Mouse (Mus musculus) heart, postnatal 25 days (tissue): ENCODE data around the gene Tdgf1. TPM values are rescaled to one million over a fixed set of nuclear protein-coding genes. Genes with fewer than 3 reads are reported as not detected.

Experiments
- DNase-seq: peaks from one replicate; pipeline ENCODE4 v3.0.0; 2022; ENCODE audit warnings: low spot score
- intact Hi-C: fragments of 180-260 bp; cut with DNase I; formaldehyde crosslinking; loops from one replicate; pipeline ENCODE4 v1.15.1; 2025
- total RNA-seq, 2 experiments: library from RNA; stranded (reverse); gene quantifications; 2 replicates each; pipeline ENCODE4 v1.2.3; 2021

Tdgf1 gene
- total RNA-seq, 2 experiments from 2014 or later = not detected

DNA sequence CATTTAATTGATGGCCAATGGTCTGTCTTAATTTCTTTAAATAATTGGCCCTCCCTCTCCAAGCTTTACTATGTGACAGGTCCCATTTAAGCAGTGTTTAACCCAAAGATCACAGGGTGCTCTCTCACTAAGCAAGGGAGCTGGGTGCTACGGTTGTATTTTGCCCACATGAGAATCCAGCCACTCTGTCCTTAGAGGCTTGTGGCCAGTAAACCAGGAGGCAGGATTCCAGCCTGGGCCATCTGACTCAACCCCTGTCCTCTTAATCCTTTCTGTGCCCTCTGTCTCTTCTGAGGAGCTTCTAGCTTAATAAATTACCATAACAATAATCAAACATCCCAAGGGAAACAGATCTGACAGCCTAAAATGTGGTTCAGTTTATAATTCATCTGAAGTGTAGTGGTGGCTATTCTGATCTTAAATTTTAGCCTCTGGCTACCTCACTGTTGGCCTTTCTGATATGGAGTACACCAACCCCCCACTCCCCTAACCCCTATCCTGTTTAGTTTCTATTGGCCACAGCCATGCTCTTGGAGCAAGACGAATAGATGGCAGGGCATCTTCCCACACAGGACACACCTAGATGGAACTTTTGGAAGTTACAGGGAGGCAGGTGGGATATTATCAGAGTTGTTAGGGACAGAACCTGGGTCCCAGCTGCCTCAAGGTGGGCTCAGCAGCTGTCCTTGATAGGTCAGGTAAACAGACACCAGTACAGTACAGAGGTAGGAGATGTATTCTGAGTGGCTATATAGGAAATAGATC is 8.9 kb upstream of the Tdgf1 start:
- intact Hi-C loops = loop anchor here (2.0 to 5.0 kb wide), 2 partner anchors 32 to 173 kb away; no protein-coding TSS in a partner anchor
- no peak for DNase-seq

DNA sequence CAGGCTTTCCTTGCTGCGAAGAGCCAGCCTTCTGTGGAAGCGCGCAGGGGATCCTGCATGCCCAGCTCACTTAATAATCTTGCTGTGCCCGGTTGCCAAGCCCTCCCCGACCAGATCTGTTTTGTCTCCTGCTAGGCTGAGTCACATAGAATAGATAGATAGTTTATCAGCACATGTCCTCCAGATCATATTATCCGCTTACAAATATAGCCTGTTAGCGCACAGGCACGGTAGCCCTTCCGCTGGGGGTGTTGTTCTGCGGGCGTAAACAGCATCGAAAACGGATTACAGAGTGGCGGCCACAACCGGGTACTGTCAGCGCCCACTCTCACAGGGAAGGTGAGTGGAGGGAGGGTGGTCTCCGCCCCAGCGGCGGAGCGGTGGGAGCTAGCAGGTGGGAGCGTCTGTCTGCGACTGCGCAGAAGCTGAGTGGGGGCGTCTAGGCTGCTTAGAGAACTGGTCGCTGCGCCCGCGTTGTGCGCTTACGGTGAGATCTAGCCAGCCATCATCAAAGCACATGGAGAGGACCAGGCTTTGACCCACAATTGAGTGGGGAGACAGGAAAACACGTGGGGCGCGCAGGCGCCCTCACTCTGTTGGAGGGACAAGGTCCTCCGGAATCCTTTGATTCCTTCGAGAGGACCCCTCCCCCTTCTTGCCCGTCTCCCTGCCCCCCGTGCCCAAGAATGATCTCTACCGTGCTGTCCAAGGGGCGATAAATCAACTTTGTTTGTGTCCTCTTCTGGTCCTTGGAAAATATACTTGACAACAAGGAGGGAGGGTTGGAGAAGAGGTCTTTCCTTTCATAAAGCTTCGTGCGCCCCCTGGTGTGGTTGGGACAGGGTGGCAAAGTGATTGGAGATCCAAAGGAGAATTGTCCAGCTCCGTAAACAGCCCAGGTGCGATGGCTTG is 7.8 kb upstream of the Tdgf1 start:
- intact Hi-C loops = loop anchor here (2.0 kb wide), 1 partner anchor 31 kb away; no protein-coding TSS in a partner anchor
- peak; percentile 29 for DNase-seq

DNA sequence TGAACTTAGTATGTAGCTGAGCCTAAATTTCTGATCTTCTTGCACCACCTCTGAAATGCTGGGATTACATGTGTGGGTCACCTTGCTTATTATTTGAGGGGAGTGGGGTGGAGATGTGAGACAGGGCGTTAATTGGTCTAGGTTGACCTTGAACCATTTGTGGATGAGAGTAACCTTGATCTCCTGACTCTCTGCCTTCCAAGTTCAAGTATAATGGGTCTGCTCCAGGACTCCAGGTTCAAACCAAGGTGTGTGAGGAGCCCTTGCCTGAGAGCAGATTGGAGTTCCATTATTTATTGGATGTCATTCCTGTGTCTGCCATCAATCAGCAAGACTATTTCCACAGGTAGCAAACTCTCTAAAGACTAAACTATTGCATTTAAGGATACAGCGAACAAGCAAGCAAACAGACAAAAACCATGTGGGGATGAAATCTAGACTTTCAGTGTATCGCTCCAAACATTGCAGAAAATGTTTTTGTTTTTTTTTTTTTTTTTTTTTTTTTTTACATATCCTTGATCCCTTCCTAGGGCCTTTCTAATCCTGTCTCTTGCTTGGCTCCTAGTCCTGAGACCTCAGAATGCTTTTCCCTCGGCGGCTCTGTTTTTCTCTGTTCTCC is 7.1 kb upstream of the Tdgf1 start:
- no peak for DNase-seq
- intact Hi-C loops = no loop called here

DNA sequence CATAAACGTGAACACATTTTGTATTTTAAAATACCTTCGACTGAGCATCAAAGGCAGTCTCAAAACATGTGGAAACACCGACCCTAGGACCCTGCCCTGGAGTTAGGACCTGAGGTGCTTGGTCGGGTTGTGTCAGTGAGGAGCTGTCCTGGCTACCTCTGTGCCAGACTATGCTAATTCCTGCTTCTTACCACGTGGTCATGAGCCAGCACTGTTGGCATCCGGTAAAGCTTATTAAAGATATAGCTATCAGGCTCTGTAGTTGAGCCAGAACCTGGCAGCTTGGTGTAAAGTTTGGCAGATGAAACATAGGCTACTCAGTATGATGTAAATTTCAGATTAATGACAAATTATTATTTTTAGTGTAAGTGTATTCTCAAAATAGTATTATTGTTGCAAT is 6.4 kb upstream of the Tdgf1 start:
- intact Hi-C loops = no loop called here
- DNase-seq = no peak

DNA sequence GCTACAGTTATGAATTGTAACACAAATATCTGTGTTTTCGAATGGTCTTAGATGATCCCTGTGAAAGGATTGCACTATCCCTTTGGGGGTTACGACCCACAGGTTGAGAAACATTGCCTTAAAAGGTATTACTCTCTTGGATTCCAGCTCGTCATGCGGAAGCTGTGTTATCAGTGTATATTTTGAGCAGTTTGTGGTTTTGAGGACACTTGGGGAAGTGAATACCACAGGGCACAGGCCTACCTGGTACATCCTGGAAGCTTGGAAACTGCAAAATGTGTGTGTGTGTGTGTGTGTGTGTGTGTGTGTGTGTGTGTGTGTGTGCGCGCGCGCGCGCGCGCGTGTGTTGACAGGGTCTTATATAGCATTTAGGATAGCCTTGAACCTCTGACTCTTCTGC is 5.9 kb upstream of the Tdgf1 start:
- intact Hi-C loops = no loop called here
- DNase-seq = no peak

DNA sequence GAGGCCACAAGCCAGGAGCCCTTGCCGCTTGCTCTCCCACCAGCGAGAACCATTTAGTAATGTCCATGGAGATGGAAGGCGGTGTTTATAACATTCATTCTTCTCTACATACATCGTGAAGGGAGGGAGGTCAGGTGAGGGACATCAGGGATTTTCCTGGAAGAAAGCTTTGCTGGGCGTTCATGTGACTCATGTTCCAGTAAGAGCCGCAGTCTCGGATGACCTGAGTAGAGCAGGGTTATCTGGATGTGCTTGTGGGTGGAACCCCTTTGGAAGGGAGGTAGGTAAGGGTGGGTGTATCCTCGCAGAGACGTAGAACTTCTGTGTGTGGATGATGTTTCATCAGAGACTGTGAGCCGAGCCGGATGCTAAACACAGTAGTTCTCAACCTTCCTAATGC is 5.4 kb upstream of the Tdgf1 start, which contains the start of gene Lrrc2:
Lrrc2 (plus strand) TSS at position 149 of the 400 bp plus-strand sequence.
- intact Hi-C loops = no loop called here
- no peak for DNase-seq

DNA sequence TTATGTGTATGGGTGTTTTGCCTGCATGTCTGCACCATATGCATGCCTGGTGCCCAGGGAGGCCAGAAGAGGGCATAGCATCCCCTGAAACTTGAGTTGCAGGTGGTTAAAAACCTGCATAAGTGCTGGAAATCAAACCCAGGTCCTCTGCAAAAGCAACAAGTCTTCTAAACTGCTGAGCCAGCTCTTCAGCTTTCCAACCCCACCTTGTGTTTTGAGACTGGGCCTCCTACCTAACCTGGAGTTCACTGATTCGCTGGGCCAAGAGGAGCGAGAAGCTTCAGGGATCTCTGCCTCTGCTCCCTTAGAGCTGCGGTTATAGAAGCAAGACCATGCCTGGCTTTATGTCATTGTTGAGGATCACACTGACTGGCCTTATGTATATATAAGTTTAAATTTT is 4.2 kb upstream of the Tdgf1 start:
- no peak for DNase-seq
- intact Hi-C loops = no loop called here

DNA sequence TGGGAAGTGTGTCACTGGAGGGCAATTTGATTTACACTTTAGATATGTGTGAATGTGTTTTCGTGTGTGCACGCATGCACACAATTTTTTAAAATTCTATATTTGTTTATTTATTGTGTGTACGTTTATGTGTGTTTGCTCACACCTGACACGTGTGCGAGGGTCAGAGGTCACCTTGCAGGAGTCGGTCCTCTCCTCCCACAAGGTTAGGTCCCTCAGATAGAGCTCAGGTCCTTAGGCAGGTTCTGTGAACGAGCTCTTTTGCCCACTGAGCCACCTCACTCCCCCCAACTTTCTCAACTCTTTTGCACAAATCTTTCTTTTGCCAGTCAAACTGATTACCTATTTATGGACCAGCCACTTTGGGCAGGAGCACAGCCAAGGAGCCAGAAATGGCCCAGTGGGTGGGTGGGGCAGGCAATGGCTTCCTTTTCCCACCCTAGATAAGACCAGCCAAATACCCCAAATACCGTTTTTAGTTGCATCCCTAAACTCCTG is 2.9 kb upstream of the Tdgf1 start:
- DNase-seq = no peak
- intact Hi-C loops = no loop called here

DNA sequence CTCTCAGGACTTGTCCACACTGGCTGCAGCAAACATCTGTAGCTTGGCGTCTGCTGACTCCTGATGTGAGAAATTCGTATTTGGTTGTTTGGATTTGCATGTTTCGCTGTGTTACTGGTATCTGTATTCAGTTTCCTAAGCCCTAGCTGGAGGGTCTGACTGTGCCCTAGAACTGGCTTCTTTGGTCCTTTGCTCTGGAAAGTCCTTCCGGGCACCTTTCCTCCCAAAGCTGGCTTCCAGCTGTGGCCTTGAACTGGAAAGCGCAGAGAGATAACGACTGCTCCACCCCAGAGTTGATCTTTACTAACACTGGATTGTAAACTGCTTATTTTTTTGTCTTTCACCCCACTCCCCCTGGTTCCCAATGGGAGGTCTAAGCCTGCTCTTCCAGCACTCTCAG is 1.9 kb upstream of the Tdgf1 start:
- intact Hi-C loops = no loop called here
- no peak for DNase-seq

DNA sequence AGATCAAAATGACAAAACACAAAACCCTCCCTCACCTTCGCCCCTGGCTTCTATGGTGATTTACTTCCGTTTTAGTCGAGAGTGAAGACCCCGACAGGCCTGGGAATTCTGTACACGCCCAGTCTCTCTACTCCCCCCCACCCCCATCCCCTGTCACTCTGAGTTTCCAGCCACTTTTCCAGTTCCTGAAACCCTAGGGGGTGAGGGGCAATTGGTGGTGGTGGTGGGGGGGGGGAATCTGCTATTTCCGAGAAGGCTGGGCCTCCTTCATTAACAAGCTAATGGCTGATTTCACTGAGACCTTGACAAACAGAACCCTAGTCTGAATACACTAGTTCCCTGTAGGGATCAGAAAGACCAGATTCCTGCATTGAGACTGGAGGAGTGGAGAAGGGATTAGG is 1.3 kb upstream of the Tdgf1 start:
- no peak for DNase-seq
- intact Hi-C loops = no loop called here

DNA sequence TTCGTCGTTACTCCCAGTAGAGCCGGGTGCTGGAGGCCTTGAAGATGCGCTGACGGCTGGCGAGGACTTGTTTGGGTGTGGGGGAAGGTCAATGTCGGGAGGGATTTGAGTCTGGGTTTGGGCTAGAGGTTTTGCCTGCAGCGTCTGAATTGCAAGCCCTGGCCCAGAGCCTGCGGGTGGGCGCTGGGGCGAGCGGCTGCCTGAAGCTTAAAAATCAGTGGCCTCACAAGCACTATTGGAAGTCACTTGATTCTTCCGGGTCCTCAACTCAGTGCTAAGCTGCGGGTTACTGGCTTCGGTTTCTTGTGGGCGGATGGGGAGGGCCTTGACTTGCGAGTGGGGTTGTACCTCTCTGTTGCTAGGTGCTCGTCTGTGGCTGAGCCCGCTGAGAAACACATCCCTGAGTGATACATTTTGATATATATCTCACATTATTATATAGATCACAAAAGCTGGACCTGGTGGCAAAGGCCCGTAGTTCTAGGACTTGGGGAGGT is 638 bp upstream of the Tdgf1 start:
- intact Hi-C loops = no loop called here
- no peak for DNase-seq

DNA sequence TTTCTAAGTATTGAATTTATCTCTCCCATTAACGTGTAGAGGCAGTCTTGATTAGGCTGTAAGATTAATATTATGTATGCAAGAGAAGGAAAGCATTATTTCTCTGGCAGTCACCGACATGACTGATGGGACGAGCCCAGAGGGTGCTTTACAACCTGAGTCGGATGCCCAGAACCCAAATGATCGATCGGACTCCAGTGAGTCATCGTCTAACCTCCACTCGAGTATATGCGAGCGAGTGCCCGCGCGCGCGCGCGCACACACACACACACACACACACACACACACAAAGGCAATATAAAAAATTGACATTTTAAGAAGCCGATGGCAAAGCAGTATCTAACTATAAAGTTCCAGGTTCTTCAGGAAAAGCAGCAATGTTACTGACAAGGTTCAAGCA is 615 bp downstream of the Tdgf1 start:
- intact Hi-C loops = loop anchor here (2.0 kb wide), 1 partner anchor 23 kb away; no protein-coding TSS in a partner anchor
- DNase-seq = no peak

DNA sequence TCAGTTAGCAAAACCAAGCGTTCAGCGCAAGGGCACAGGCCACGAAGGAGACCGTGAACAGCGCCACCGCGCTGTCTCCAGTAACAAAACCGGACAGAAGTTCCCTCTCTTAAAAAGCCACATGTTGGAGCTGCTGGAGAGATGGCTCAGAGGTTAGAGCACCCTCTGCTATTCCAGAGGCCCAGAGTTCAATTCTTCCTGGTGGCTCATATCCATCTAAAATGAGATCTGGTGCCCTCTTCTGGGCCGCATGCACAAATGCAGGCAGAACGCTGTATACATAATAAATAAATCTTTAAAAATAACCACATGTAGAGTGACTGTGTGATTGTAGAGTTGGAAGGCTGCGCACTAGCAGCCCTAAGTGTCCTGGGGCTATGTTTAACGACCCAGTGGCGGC is 1.7 kb downstream of the Tdgf1 start:
- no peak for DNase-seq
- intact Hi-C loops = loop anchor here (2.0 to 5.0 kb wide), 2 partner anchors 21 to 67 kb away; partner anchors contain the start of gene Als2cl

DNA sequence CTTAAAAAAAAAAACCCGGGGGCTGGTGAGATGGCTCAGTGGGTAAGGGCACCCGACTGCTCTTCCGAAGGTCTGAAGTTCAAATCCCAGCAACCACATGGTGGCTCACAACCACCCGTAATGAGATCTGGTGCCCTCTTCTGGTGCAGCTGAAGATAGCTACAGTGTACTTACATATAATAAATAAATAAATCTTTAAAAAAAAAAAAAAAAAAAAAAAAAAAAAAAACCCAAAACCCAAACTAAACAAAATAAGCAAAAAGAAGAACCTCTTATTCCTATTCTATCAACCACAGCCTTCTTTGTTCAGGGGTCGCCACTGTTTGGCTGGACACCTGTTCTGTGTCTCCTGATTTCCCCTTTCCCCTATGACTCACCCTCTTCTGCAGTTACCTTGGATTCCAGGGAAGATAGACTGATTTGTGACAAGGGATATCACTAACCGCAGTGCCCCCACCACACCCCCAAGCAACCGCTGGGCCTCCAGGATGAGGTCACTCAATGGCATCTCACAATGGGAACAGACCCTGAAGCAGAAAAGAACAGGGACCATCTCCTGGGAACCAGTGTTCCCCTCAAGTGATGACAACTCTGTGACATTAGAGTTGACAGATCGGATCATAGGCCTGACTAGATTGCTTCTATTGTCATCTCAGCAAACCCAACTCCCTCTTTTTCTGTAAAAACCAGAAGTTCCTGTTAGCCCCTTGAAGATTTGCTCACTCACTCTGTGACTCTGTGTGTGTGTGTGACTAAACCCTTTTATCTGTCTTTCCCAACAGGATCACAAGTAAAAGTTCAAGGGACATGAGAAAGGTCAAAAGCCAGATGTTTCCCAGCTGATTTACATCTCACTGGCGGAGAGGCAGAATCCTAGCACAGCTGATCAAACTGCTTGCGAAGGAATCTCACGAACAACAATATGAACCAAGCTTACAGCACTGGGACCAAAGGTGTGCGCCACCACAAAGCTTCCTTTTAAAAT is 8.2 kb downstream of the Tdgf1 start:
- no peak for DNase-seq
- intact Hi-C loops = no loop called here

DNA sequence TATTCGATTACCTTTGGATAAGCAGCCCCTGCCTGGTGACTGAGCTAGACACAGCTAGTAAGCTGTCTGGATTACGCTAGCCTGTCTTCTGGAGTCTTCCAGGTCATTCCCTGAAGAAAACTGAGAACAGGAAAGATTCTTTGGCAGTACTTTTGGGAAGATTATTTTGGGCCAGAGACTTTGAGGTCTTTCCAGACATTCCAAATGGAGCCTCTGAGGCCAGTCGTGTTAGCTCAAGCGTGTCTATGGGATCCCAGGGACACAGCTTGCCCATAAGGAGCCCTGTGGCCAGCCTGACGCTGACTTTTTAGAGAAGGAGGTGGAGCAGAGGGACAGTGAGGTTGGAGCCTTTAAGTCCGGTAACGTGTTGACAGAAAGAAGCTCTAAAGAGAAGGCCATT is 10.0 kb downstream of the Tdgf1 start:
- no peak for DNase-seq

DNA sequence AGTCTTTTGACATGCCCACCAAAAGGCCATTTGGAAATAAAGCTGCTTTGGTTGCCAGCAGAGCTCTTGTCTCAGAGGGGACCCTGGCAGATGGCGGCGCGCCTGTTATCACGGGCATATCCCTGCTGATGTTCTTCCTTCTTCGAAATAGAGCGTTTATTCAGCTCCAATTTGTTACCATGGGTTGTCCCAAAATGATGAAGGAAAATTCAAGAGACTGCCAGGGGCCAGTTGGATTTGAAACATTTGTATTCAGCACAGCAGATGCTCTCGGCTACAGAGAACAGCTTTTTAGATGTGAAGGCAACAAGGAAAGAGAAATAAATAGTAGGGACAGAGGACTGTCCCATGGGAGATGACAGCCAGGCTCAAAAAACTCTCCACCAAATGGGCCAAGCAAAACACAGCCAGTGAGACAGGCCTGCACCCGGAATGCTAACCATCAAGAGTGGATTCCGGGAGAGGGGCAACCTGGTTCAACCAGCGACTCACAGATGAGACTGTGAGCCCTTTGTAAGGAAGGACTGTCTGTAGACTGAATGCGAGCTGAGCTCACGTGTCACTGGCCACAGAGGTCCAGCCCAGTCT is 12.0 kb downstream of the Tdgf1 start:
- peak; percentile 17 for DNase-seq

More for the DNA sequence above, 10.0 kb downstream of the Tdgf1 start:
- intact Hi-C loops = no loop called here

DNA sequence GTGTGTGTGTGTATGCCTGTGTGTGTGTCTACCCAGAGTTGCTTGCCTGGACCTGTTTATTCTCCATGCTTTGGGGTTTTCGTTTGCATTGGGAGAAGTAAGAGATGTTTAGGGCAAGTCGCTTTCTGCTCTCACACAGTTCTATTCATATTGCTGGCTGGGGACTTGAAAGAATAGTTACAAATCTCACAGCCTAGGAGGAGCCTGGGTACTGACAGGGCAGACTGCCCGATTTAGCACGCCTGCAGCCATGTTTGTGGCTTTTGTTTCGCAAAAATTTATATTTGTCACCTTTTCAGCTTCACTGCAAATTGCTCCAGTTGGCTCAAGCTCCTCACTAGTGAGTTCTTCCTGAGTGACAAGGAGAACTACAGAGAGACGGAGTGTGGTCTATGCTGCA is 14.4 kb downstream of the Tdgf1 start:
- DNase-seq = no peak
- intact Hi-C loops = no loop called here

More for the DNA sequence above, 12.0 kb downstream of the Tdgf1 start:
- intact Hi-C loops = no loop called here

DNA sequence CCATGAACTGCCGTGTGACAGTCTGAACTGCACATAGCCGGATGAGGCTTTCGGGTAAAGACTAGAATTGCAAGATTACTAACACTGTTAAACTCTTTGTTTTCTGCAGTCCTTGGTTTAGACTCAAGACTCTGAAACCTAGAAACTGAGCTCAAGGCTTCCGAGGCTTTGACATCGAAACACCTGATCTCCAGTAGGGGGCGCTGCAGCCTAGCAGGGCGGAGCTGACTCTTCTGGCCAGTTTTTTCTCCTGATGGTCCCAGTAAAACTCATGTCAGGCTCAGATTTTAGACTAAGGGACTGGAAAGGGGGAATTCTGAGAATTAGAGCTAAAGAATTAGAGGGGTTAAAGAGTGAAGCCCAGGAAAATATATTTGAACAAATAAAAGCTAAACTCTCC is 23.2 kb downstream of the Tdgf1 start:
- intact Hi-C loops = loop anchor here (2.0 to 5.0 kb wide), 4 partner anchors 22 to 150 kb away; no protein-coding TSS in a partner anchor
- no peak for DNase-seq
